Mouse (Mus musculus) gastrocnemius, adult 8-10 months (tissue): ENCODE data around the gene Psenen. TPM values are rescaled to one million over a fixed set of nuclear protein-coding genes. Genes with fewer than 3 reads are reported as not detected.
A peak's percentile ranks its signal among the peaks of the same experiment; 100 is the strongest.

Experiments
- DNase-seq, 2 experiments: peaks; one replicate each; pipeline ENCODE4 v3.0.0; 2022; ENCODE audit warnings: low spot score in 2 of 2
- total RNA-seq, 4 experiments: library from RNA; stranded (reverse); gene quantifications; 2 replicates each; pipeline ENCODE4 v1.2.4; 2022

Psenen gene
- total RNA-seq, result 100 to 1,000 TPM; 140 to 149 (median 146) TPM

DNA sequence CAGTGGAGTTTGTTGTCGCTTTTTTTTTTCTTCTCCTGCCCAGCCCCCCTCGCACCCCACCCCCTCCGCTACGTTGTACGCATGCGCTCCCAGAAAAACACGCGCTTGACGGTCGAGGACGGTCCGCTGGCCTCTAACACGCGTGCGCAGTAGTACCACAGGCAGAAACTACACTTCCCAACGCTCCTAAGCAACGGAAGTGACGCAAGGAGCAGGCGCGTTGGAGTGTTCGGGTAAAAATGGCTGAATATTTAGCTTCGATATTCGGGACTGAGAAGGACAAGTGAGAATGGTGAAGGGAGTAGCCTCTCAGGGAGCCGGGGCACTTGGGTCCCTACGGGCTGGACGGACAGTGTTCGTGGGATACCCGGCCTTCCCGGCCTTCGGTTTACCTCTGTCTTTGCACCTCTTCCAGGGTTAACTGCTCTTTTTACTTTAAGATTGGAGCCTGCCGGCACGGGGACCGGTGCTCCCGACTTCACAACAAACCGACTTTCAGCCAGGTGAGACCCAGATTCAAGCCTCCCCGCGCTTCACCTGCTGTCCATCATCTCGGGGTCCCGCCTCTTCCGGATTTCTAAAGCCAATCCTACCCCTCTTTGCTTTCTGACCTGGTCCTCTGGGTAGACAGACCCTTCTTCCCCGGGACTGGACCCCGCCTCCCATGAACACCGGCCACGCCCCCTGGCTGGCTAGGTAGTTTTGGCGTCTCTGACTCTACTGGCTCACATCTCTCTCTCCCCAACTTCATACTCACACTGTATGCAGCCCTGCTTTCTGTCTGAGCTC lies at the start of gene Psenen, which contains the start of the genes U2af1l4 and Gm49396:
Gene Psenen, minus strand, starts transcription at position 511 of the 789 bp plus-strand sequence.
Gene U2af1l4, plus strand, starts transcription at position 185 of the 789 bp plus-strand sequence.
Gene Gm49396, plus strand, starts transcription at position 228 of the 789 bp plus-strand sequence.
- DNase-seq, result peak; percentile 89 to 95

- DNase-seq, result no peak
These were observed 49.4 kb upstream of the Psenen start, which contains the start of gene Upk1a for GRCm38 (mm10) chr7:30612654-30613402. Gene Upk1a (minus strand): TSS chr7:30612847.

- no peak for DNase-seq
These were observed 46.6 kb upstream of the Psenen start for GRCm38 (mm10) chr7:30610043-30610442.

DNA sequence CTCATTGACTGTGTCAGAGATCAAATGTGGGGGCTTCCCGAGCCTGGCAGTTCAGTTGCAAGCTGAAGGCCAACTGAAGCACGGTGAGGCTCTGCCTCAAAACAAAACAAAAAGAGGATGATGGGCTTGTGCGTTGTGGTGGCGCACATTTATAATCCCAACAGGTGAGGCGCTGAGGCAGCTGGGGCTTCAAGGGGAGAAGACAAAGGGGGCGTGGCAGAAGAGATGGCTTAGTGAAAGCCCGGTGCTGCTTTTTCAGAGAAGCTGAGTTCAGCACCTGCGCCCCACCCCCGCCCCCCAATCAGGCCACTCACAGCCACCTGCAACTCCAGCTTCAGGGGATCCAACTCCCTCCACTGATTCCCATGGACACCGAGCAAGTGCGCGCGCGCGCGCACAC lies 45.0 kb upstream of the Psenen start:
- no peak for DNase-seq

DNA sequence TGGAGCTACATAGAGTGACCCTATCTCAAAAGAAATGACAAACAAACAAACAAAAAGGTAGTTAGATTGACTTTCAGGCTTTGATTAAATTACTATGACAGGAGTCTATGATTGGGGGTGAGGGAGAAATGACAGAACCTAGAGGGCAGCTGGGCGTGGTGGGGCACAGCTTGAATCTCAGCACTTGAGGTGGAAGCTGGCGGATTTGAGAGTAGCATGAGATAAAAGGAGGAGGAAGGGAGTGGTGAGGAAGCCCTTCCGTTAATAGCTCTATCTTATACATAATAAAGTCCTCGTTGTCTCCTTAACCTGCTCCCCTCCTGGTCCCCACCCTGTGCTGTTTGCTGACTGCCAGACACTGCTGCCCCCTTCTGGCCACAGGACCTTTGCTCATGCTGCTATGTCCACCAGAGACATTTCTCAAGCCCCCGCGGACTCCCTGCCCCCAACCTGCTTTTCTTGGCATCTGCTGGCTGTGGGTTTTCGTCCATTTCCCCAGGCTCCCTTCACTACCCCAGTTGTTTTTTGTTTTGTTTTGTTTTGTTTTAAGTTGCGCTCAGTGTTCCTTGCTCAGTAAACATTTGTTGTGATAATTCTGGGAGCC lies 44.4 kb upstream of the Psenen start:
- no peak for DNase-seq

DNA sequence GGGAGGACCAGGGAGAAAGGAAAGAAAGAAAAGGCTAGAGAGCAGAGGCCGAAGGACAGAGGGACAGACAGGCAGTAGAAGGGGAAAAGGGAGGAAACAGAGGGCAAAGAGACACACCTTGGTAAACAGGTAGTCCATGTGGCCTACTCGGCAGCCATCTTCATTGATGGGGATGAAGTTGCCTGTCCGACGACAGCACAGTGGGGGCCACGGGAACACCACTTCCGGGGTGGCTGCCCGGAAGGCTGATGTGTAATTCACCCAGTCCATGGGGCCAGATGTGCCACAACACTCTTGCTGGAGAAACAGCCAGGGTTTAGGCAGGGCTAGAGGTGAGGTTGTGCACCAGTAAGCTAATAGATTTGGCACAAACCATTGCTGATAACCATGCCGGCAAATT lies 41.5 kb upstream of the Psenen start:
- no peak for DNase-seq

DNA sequence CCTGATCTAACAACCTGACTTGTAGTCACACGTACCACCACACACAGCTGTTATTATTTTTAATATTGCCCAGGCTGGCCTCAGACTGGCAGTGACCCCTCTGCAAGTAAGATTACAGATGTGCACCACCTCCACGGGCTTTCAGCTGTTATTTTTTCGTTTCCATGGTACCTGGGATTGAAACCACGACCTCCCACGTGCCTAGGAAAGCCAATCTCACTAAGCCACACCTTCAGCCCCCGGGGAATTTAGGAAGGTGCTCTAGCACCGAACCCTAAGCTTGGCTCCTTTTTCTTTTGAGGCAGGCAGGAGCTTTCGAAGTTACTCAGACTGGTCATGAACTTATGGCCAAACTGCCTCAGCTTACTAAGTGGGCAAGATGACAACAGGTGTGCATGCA lies 41.0 kb upstream of the Psenen start:
- no peak for DNase-seq

DNA sequence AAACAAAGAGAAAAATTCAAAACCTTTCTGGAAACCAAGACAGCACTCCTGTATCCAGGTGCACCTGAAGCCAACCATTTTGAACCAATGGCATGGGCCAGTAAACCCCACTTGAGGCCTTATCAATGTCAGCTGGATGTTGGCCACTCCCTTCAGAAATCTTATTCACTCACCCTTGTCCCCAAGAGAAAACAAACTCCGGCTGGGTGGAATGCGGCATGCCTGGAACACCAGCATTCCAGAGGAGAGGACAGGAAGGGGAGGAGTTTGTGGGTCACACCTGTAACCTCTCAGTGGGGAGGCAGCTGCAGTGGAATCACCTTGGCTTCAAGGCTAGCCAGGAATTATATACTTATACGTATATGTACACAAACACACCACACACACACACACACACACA lies 39.2 kb upstream of the Psenen start:
- no peak for DNase-seq

GRCm38 (mm10) chr7:30600651-30601050 lies 37.2 kb upstream of the Psenen start:
- DNase-seq, result no peak

GRCm38 (mm10) chr7:30599933-30600353 lies 36.5 kb upstream of the Psenen start:
- peak; percentile 62 to 73 for DNase-seq

- no peak for DNase-seq
These were observed 35.4 kb upstream of the Psenen start, which contains the start of gene Zbtb32 for GRCm38 (mm10) chr7:30598786-30599185. Gene Zbtb32 (minus strand): TSS chr7:30598909.

DNA sequence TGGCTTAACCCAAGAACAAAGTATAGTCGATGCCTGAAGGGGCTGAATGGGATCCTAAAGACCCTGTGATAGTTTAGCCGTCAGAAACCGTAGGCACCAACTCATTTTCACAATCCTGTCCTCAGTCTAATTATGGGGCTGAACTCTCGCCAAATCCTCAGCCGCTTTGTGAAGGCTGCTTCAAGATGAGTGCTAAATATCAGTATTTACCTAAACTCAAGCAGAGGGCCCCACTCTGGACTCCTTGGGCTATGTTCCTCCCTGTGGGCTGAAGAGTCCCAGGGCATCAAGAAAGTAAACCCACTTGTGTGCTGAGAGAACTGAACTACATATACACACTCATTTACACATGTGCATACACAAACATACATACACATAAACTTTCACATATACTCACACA lies 33.4 kb upstream of the Psenen start:
- DNase-seq, result no peak

DNA sequence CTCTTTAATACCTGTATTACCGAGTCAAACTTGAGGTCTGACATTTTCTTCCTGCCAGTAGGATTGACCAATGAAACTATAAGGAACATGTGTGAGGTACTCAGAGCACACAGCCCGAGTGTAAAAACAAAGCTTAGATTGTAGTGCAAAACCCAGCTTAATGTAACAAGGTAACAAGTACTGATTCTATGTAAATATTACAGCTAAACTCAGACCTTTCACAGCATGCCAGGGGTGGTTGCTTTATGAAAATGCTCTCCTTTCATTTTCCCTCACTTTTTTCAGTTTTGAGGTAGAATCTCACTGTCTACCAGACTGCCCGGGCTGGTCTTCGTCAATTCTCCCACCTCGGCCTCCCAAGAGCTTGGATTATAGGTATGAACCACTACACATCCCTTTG lies 32.7 kb upstream of the Psenen start:
- DNase-seq, result no peak

DNA sequence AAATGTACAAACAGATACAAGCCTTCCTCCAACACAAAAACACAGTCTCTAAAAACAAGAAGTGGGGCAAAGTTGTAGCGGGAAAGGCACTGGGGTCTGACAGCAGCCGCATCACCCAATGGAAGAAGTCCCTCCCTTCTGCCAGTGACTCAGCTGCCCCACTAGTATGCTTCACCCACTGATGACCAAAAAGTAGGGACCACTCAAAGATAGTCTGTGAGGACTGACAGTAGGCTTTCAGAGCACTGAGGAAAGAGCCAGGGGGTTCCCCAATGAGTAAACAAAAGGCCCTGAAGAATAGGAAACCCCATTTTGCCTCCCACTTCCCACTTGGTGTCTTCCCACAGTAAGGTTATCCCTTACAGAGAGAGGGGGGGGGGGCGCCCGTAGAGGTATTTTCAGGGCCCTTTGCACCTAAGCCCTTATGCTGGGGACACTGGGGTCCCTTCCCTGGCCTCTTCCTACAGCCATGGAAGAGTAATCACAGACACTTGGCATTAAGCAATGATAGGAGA lies 31.1 kb upstream of the Psenen start:
- DNase-seq, result no peak

GRCm38 (mm10) chr7:30593579-30594509 lies 30.4 kb upstream of the Psenen start:
- DNase-seq, result no peak

GRCm38 (mm10) chr7:30592772-30593423 lies 29.5 kb upstream of the Psenen start:
- DNase-seq, result no peak

DNA sequence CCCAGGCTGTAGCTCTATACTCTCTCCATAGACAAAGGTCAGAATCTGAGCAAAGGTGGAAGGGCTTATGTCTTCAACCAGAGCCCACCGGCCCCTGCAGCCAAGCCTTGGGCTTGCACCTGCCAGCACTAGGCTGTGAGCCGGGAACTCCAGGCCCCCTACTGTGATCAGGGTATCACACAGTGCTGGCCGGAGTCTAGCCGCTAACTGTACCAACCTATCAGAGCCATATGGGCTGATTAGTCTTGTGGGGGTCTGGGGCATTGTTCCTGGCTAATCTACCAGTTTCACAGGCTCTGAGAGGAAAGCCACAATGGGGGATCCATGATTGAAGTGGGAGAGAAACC lies 28.2 kb upstream of the Psenen start:
- DNase-seq, result no peak

- DNase-seq, result no peak
These were observed 27.6 kb upstream of the Psenen start for GRCm38 (mm10) chr7:30590927-30591604.
